Mouse (Mus musculus) lung, postnatal 0 days (tissue): ENCODE data around the gene Pomgnt2. TPM values are rescaled to one million over a fixed set of nuclear protein-coding genes. Genes with fewer than 3 reads are reported as not detected.
A peak's percentile ranks its signal among the peaks of the same experiment; 100 is the strongest.

ENCODE experiments used
- ATAC-seq: fragments of 200-750 bp; cut with Nextera tagmentation; 2 replicates; pipeline ENCODE4 v1.8.0; 2017; ENCODE audit warnings: moderate library complexity
- DNase-seq: peaks from one replicate; pipeline ENCODE4 v3.0.0-alpha.2; 2016; ENCODE audit warnings: low spot score
- H3K27ac ChIP-seq: fragments of 300-500 bp; sonication (generic); 2 replicates; pipeline ENCODE4 v1.5.1; 2014; ENCODE audit warnings: antibody characterized with exemption, mild to moderate bottlenecking, low read length, mixed read lengths
- H3K27me3 ChIP-seq: fragments of 300-500 bp; sonication (generic); replicated peaks from 2 replicates; pipeline ENCODE4 v1.6.1; 2014; ENCODE audit warnings: low read length, mixed read lengths; ENCODE audit not compliant: insufficient read depth
- H3K36me3 ChIP-seq: fragments of 300-500 bp; sonication (generic); 2 replicates; pipeline ENCODE4 v1.6.1; 2014; ENCODE audit warnings: low read length, mixed read lengths; ENCODE audit not compliant: insufficient read depth
- H3K4me1 ChIP-seq: fragments of 300-500 bp; sonication (generic); 2 replicates; pipeline ENCODE4 v1.6.1; 2014; ENCODE audit warnings: antibody characterized with exemption, low read depth, low read length, mixed read lengths; ENCODE audit not compliant: insufficient read depth
- H3K4me2 ChIP-seq: fragments of 300-500 bp; sonication (generic); replicated peaks from 2 replicates; pipeline ENCODE4 v1.6.1; 2014; ENCODE audit warnings: low read depth, mild to moderate bottlenecking, low read length, moderate library complexity, mixed read lengths
- H3K4me3 ChIP-seq: fragments of 300-500 bp; sonication (generic); 2 replicates; pipeline ENCODE4 v1.5.1; 2014; ENCODE audit warnings: low read depth, low read length
- H3K9ac ChIP-seq: fragments of 300-500 bp; sonication (generic); replicated peaks from 2 replicates; pipeline ENCODE4 v1.6.1; 2014; ENCODE audit warnings: low read depth, mild to moderate bottlenecking
- H3K9me3 ChIP-seq: fragments of 300-500 bp; sonication (generic); 2 replicates; pipeline ENCODE4 v1.6.1; 2016; ENCODE audit warnings: low read length, mixed read lengths
- CTCF ChIP-seq: IDR thresholded peaks from 2 replicates; pipeline ENCODE4 v1.5.1; 2016; ENCODE audit warnings: antibody characterized with exemption, mild to moderate bottlenecking
- EP300 ChIP-seq: IDR thresholded peaks from 2 replicates; pipeline ENCODE4 v1.6.1; 2016; ENCODE audit warnings: antibody characterized with exemption, mild to moderate bottlenecking, control low read depth
- WGBS: fragments of 180-500 bp; shearing (Covaris S2); extraction: QIAGEN DNeasy Blood & Tissue Kit; methylation state at CpG from one replicate; pipeline ENCODE4 v1.1.7; 2014; 5-methylcytosine and 5-hydroxymethylcytosine counted together
- polyA plus RNA-seq: library from polyadenylated mRNA; unstranded; fragments of >200 nt; fragmentation: Nextera tagmentation; extraction: Ambion mirVana; gene quantifications from 2 replicates; pipeline ENCODE4 v1.2.1, GENCODE M21; 2015

The Pomgnt2 gene
- polyA plus RNA-seq, 1 experiment from 2014 or later: 4.3 TPM

GRCm38 (mm10) chr9:122030706-122031105 is 33.8 kb upstream of the Pomgnt2 start:
- Histone ChIP-seq H3K4me1 (peaks cover 6% of the 10 kb centered on the region; the same call in 1 of the 2 replicates), H3K4me3 (no peak overlapping the region), H3K9me3 (no peaks in the 10 kb centered on the region), H3K36me3 (no peaks in the 10 kb centered on the region), H3K27ac (no peak overlapping the region), H3K27me3 (no peaks in the 10 kb centered on the region), H3K9ac (no peak overlapping the region), H3K4me2 (no peak overlapping the region)
- ATAC-seq: no peak
- WGBS: 58% methylated on average over 5 of the region's 5 CpGs
- DNase-seq: no peak
- no peak for TF ChIP-seq EP300
- TF ChIP-seq CTCF: no peak

- no peaks in the 10 kb centered on the region for H3K36me3 ChIP-seq
- H3K9me3 ChIP-seq: no peaks in the 10 kb centered on the region
- DNase-seq: no peak
- H3K4me2 ChIP-seq: no peak overlapping the region
- 0 out of 2 replicates have a peak overlapping the region, but pooled peaks have one; percentile 26 for H3K27ac ChIP-seq
- TF ChIP-seq CTCF: no peak
- TF ChIP-seq EP300: no peak
- WGBS: 80% methylated on average over 7 of the region's 7 CpGs
- no peak for ATAC-seq
- H3K27me3 ChIP-seq: no peaks in the 10 kb centered on the region
- no peak overlapping the region for H3K4me3 ChIP-seq
- peaks cover 6% of the 10 kb centered on the region; the same call in 1 of the 2 replicates for H3K4me1 ChIP-seq
- no peak overlapping the region for H3K9ac ChIP-seq
These were observed 32.9 kb upstream of the Pomgnt2 start for GRCm38 (mm10) chr9:122029765-122030164.

GRCm38 (mm10) chr9:122027914-122028745 is 31.2 kb upstream of the Pomgnt2 start:
- peak; percentile 82 for DNase-seq
- Histone ChIP-seq H3K9ac (no peak overlapping the region), H3K27ac (peak overlapping the region; percentile 81), H3K27me3 (no peaks in the 10 kb centered on the region), H3K9me3 (no peaks in the 10 kb centered on the region), H3K4me3 (no peak overlapping the region), H3K4me2 (no peak overlapping the region), H3K36me3 (no peaks in the 10 kb centered on the region), H3K4me1 (peaks cover 13% of the 10 kb centered on the region; the same call in 1 of the 2 replicates)
- 44% methylated on average over 11 of the region's 11 CpGs for WGBS
- no peak for TF ChIP-seq CTCF
- TF ChIP-seq EP300: peak; percentile 99
- peak; percentile 83 for ATAC-seq

- DNase-seq (peak; percentile 59), ATAC-seq (peak; percentile 56)
- Histone ChIP-seq H3K4me2 (no peak overlapping the region), H3K27me3 (no peaks in the 10 kb centered on the region), H3K36me3 (no peaks in the 10 kb centered on the region), H3K4me3 (no peak overlapping the region), H3K4me1 (peaks cover 13% of the 10 kb centered on the region; the same call in 1 of the 2 replicates), H3K27ac (peak overlapping the region; percentile 81), H3K9me3 (no peaks in the 10 kb centered on the region), H3K9ac (no peak overlapping the region)
- TF ChIP-seq CTCF: no peak
- peak; percentile 90 for TF ChIP-seq EP300
- WGBS: 57% methylated on average over 6 of the region's 6 CpGs
These were observed 30.4 kb upstream of the Pomgnt2 start for GRCm38 (mm10) chr9:122027081-122027913.

GRCm38 (mm10) chr9:122025855-122026590 is 29.1 kb upstream of the Pomgnt2 start:
- Histone ChIP-seq H3K4me3 (no peak overlapping the region), H3K4me2 (no peak overlapping the region), H3K27me3 (no peaks in the 10 kb centered on the region), H3K4me1 (peaks cover 13% of the 10 kb centered on the region; the same call in 1 of the 2 replicates), H3K27ac (no peak overlapping the region), H3K9me3 (no peaks in the 10 kb centered on the region), H3K9ac (no peak overlapping the region), H3K36me3 (no peaks in the 10 kb centered on the region)
- TF ChIP-seq EP300 (no peak), CTCF (no peak)
- no peak for ATAC-seq
- no peak for DNase-seq
- 58% methylated on average over 7 of the region's 7 CpGs for WGBS
